Mouse (Mus musculus): ENCODE results near the gene Obp2b. TPM values are rescaled to one million over a fixed set of nuclear protein-coding genes. Genes with fewer than 3 reads are reported as not detected.

Obp2b gene
- total RNA-seq, 4 experiments from 2014 or later, result not detected

GRCm38 (mm10) chr2:25776717-25777116, 39.9 kb downstream of the Obp2b start, which contains the start of gene Lcn11:
Gene Lcn11, plus strand, starts transcription at chr2:25777017.
- DNase-seq (ENCODE audit: low spot score in 2 of 2), result no peak

- no peak for DNase-seq (ENCODE audit: low spot score in 2 of 2)
Observed at GRCm38 (mm10) chr2:25779076-25779475, 42.3 kb downstream of the Obp2b start.

- no peak for DNase-seq (ENCODE audit: low spot score in 2 of 2)
Observed at GRCm38 (mm10) chr2:25780921-25781320, 44.1 kb downstream of the Obp2b start.

GRCm38 (mm10) chr2:25781957-25782356, 45.1 kb downstream of the Obp2b start, which contains the start of gene Gm13539:
Gene Gm13539, plus strand, starts transcription at chr2:25782257.
- no peak for DNase-seq (ENCODE audit: low spot score in 2 of 2)

GRCm38 (mm10) chr2:25785573-25786322, 48.9 kb downstream of the Obp2b start:
- no peak for DNase-seq (ENCODE audit: low spot score in 2 of 2)

GRCm38 (mm10) chr2:25789092-25789491, 52.3 kb downstream of the Obp2b start:
- no peak for DNase-seq (ENCODE audit: low spot score in 2 of 2)

Other genes starting within 250 kb of the Obp2b start
- gene Lcn12, start 243.1 kb upstream of the Obp2b start, total RNA-seq (2022), result not detected
- gene Fbxw5, start 236.3 kb upstream of the Obp2b start, total RNA-seq (2022), result 100 to 1,000 TPM in 1 of 4 experiments, 10 to 100 TPM in 3; 83.3 to 100 (median 89.7) TPM
- gene C8g, start 235.3 kb upstream of the Obp2b start, total RNA-seq (2022), result 1 to 10 TPM; 1.0 to 1.8 (median 1.6) TPM
- 10 to 100 TPM; 12.0 to 18.8 (median 15.2) TPM for gene Traf2, start 190.1 kb upstream of the Obp2b start, total RNA-seq (2022)
- 100 to 1,000 TPM; 104 to 172 (median 141) TPM for gene Edf1, start 179.2 kb upstream of the Obp2b start, total RNA-seq (2022)
- gene Mamdc4, start 162.2 kb upstream of the Obp2b start, total RNA-seq (2022), result under 1 TPM; 0.19 to 0.46 (median 0.33) TPM
- gene Phpt1, start 161.8 kb upstream of the Obp2b start, total RNA-seq (2022), result 10 to 100 TPM; 62.8 to 69.7 (median 65.5) TPM
- gene Ajm1, start 155.3 kb upstream of the Obp2b start, total RNA-seq (2022), result under 1 TPM; 0.13 to 0.20 (median 0.16) TPM
- gene Rabl6, start 128.5 kb upstream of the Obp2b start, total RNA-seq (2022), result 10 to 100 TPM; 83.3 to 94.6 (median 89.3) TPM
- not detected for gene Ccdc183, start 119.3 kb upstream of the Obp2b start, total RNA-seq (2022)
- gene Tmem141, start 115.0 kb upstream of the Obp2b start, total RNA-seq (2022), result 10 to 100 TPM; 14.9 to 22.8 (median 17.3) TPM
- gene Fcna, start 109.0 kb upstream of the Obp2b start, total RNA-seq (2022), result 1 to 10 TPM in 3 of 4 experiments, under 1 TPM in 1; 0.41 to 4.2 (median 1.9) TPM
- gene Lcn8, start 83.9 kb upstream of the Obp2b start, total RNA-seq (2022), result 1 to 10 TPM; 3.5 to 8.6 (median 5.2) TPM
- not detected for gene Lcn5, start 79.1 kb upstream of the Obp2b start, total RNA-seq (2022)
- gene Lcn6, start 60.2 kb upstream of the Obp2b start, total RNA-seq (2022), result not detected
- not detected for gene Lcn10, start 54.3 kb upstream of the Obp2b start, total RNA-seq (2022)
- not detected for gene Obp2a, start 37.0 kb upstream of the Obp2b start, total RNA-seq (2022)
- 10 to 100 TPM; 18.7 to 22.3 (median 20.6) TPM for gene Bmyc, start 30.3 kb upstream of the Obp2b start, total RNA-seq (2022)
- not detected for gene Lcn3, start 28.6 kb downstream of the Obp2b start, total RNA-seq (2022)
- gene Lcn11, start 40.0 kb downstream of the Obp2b start, total RNA-seq (2022), result not detected
- gene Gm13539, start 45.2 kb downstream of the Obp2b start, total RNA-seq (2022), result not detected
- gene Glt6d1, start 78.8 kb downstream of the Obp2b start, total RNA-seq (2022), result not detected
- not detected for gene Lcn9, start 86.1 kb downstream of the Obp2b start, total RNA-seq (2022)
- not detected for gene Sohlh1, start 110.2 kb downstream of the Obp2b start, total RNA-seq (2022)
- under 1 TPM in 3 of 4 experiments, not detected in 1; 0.10 to 0.31 (median 0.24) TPM for gene Kcnt1, start 126.7 kb downstream of the Obp2b start, total RNA-seq (2022)
- gene Camsap1, start 246.3 kb downstream of the Obp2b start, total RNA-seq (2022), result 10 to 100 TPM; 49.2 to 59.3 (median 51.8) TPM